Mouse (Mus musculus) embryonic facial prominence, embryonic 12.5 days (tissue): ENCODE data around the gene 4930455H04Rik. TPM values are rescaled to one million over a fixed set of nuclear protein-coding genes. Genes with fewer than 3 reads are reported as not detected.

Source experiments
- ATAC-seq: fragments of 200-750 bp; cut with Nextera tagmentation; 2 replicates; pipeline ENCODE4 v1.8.0; 2017; ENCODE audit not compliant: insufficient number of reproducible peaks, insufficient read depth, low FRiP score, low TSS enrichment
- H3K27ac ChIP-seq: fragments of 300-500 bp; sonication (generic); 2 replicates; pipeline ENCODE4 v1.5.1; 2016; ENCODE audit warnings: mild to moderate bottlenecking
- H3K27me3 ChIP-seq: fragments of 300-500 bp; sonication (generic); 2 replicates; pipeline ENCODE4 v1.6.1; 2016; ENCODE audit warnings: mild to moderate bottlenecking, moderate library complexity
- H3K36me3 ChIP-seq: fragments of 300-500 bp; sonication (generic); 2 replicates; pipeline ENCODE4 v1.6.1; 2016; ENCODE audit warnings: mild to moderate bottlenecking
- H3K4me1 ChIP-seq: fragments of 300-500 bp; sonication (generic); 2 replicates; pipeline ENCODE4 v1.6.1; 2016
- H3K4me2 ChIP-seq: fragments of 300-500 bp; sonication (generic); replicated peaks from 2 replicates; pipeline ENCODE4 v1.6.1; 2016; ENCODE audit warnings: mild to moderate bottlenecking, moderate library complexity
- H3K4me3 ChIP-seq: fragments of 300-500 bp; sonication (generic); 2 replicates; pipeline ENCODE4 v1.5.1; 2016; ENCODE audit warnings: mild to moderate bottlenecking
- H3K9ac ChIP-seq: fragments of 300-500 bp; sonication (generic); 2 replicates; pipeline ENCODE4 v1.6.1; 2016; ENCODE audit warnings: mild to moderate bottlenecking, moderate library complexity
- H3K9me3 ChIP-seq: fragments of 300-500 bp; sonication (generic); 2 replicates; pipeline ENCODE4 v1.6.1; 2016; ENCODE audit warnings: mild to moderate bottlenecking, moderate library complexity
- WGBS: fragments of 180-500 bp; shearing (Covaris S2); methylation state at CpG from one replicate; pipeline ENCODE4 v1.1.7; 2016; 5-methylcytosine and 5-hydroxymethylcytosine counted together
- polyA plus RNA-seq: library from polyadenylated mRNA; unstranded; fragments of >200 nt; fragmentation: Nextera tagmentation; extraction: Ambion mirVana; gene quantifications from 2 replicates; pipeline ENCODE4 v1.2.1, GENCODE M21; 2016

Gene 4930455H04Rik
- polyA plus RNA-seq, 1 experiment from 2014 or later: not detected

GRCm38 (mm10) chr3:116951489-116951888, 16.6 kb upstream of the 4930455H04Rik start:
- no peak for ATAC-seq
- no peak overlapping the region for H3K27ac ChIP-seq
- H3K36me3 ChIP-seq: no peaks in the 10 kb centered on the region
- H3K27me3 ChIP-seq: no peaks in the 10 kb centered on the region
- no peaks in the 10 kb centered on the region for H3K9me3 ChIP-seq
- H3K4me2 ChIP-seq: no peak overlapping the region
- WGBS: 93% methylated on average over 3 of the region's 3 CpGs
- H3K4me1 ChIP-seq: no peaks in the 10 kb centered on the region
- no peak overlapping the region for H3K4me3 ChIP-seq
- H3K9ac ChIP-seq: no peak overlapping the region

DNA sequence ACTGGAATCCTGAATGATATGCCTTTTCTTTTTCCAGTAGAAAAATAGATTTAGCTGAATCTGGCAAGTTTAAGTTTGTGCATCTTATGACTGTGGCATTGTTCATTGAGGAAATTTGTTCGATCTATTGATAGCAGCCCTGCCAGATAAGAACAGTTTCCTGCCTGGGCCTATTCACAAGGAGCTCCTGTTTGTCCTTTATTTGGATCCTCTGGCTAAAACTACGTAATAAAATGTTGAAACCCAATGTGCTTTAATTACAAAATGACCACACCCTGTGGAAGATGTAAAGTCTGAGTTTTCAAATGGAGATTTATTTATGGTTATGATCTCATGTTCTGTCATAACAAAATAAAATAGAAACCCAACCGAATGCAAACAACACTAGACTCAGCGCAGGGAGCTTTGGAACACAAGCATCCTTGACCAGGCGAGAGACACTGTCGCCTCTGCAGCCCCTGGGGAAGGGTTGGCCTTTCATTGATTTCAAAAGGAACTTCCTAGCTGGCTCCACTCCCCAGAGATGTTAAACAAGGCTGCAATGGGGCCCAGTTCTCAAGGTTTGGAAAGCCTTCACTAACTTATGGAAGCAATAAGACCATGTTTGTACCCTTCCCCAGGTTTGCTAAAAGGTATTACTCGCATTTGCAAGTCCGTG, 15.7 kb upstream of the 4930455H04Rik start:
- Histone ChIP-seq H3K27me3 (no peaks in the 10 kb centered on the region), H3K36me3 (no peaks in the 10 kb centered on the region), H3K27ac (no peak overlapping the region), H3K9me3 (no peaks in the 10 kb centered on the region), H3K4me1 (no peaks in the 10 kb centered on the region), H3K4me3 (no peak overlapping the region), H3K4me2 (no peak overlapping the region), H3K9ac (no peak overlapping the region)
- WGBS: 75% methylated on average over 8 of the region's 8 CpGs
- ATAC-seq: no peak

DNA sequence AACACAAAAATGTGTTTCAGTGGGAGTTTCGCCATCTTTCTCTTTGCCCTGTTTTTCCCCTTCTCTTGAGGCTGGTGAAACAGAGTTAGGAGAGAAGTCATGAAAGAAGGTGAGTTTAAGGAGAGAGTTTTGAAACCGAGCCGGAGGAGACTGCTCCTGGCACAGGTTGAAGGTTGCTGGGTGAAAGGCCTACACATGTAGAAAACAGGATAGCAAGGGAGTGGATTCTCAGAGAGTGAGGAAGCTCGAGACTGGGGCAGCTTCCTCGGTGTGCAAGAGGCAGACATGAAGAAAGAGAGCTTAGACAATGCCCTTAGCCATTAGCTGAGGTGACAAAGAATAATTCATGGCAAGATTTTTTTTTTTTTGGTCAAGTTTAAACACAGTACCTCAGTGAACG, 14.7 kb upstream of the 4930455H04Rik start:
- no peak overlapping the region for H3K9ac ChIP-seq
- H3K4me3 ChIP-seq: no peak overlapping the region
- H3K27me3 ChIP-seq: no peaks in the 10 kb centered on the region
- H3K9me3 ChIP-seq: no peaks in the 10 kb centered on the region
- H3K27ac ChIP-seq: no peak overlapping the region
- H3K4me1 ChIP-seq: no peaks in the 10 kb centered on the region
- H3K4me2 ChIP-seq: no peak overlapping the region
- H3K36me3 ChIP-seq: no peaks in the 10 kb centered on the region
- no peak for ATAC-seq
- WGBS: 84% methylated on average over 6 of the region's 6 CpGs

GRCm38 (mm10) chr3:116955061-116955460, 13.0 kb upstream of the 4930455H04Rik start:
- 63% methylated on average over 6 of the region's 6 CpGs for WGBS
- no peaks in the 10 kb centered on the region for H3K36me3 ChIP-seq
- no peak for ATAC-seq
- H3K4me2 ChIP-seq: no peak overlapping the region
- H3K27ac ChIP-seq: no peak overlapping the region
- no peak overlapping the region for H3K9ac ChIP-seq
- no peaks in the 10 kb centered on the region for H3K9me3 ChIP-seq
- H3K4me1 ChIP-seq: no peaks in the 10 kb centered on the region
- H3K27me3 ChIP-seq: no peaks in the 10 kb centered on the region
- H3K4me3 ChIP-seq: no peak overlapping the region

DNA sequence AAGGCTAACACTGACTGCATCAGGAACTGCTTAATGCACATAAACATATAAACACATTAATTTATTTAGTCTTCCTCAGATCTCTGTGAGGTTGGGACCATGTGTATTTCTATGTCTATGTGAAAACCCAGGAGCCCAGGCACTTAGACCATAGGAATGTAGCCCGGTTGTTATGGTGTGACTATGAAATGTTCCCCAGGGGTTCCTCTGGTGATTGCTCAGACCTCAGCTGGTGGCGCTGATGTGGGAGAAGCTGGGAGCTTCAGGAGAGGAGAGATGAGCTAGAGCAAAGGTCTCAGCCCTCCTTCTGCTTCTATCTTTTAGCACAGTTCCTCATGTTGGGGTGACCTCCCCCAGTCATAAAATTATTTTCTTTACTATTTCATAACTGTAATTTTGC, 7.7 kb upstream of the 4930455H04Rik start:
- ATAC-seq: no peak
- 73% methylated on average over 2 of the region's 2 CpGs for WGBS
- Histone ChIP-seq H3K4me2 (no peak overlapping the region), H3K9me3 (no peaks in the 10 kb centered on the region), H3K9ac (no peak overlapping the region), H3K27me3 (no peaks in the 10 kb centered on the region), H3K4me1 (no peaks in the 10 kb centered on the region), H3K4me3 (no peak overlapping the region), H3K36me3 (no peaks in the 10 kb centered on the region), H3K27ac (no peak overlapping the region)

GRCm38 (mm10) chr3:116961354-116962142, 6.5 kb upstream of the 4930455H04Rik start:
- ATAC-seq: no peak
- H3K27ac ChIP-seq: no peak overlapping the region

GRCm38 (mm10) chr3:116963213-116963612, 4.9 kb upstream of the 4930455H04Rik start:
- Histone ChIP-seq H3K36me3 (no peaks in the 10 kb centered on the region), H3K4me2 (no peak overlapping the region), H3K27me3 (no peaks in the 10 kb centered on the region), H3K27ac (no peak overlapping the region), H3K4me3 (no peak overlapping the region), H3K4me1 (0 out of 2 replicates have a peak, but pooled peaks cover under 1% of the 10 kb centered on the region), H3K9ac (no peak overlapping the region), H3K9me3 (no peaks in the 10 kb centered on the region)
- WGBS: 73% methylated on average over 4 of the region's 4 CpGs
- ATAC-seq: no peak

More at GRCm38 (mm10) chr3:116961354-116962142, 6.5 kb upstream of the 4930455H04Rik start:
- Histone ChIP-seq H3K36me3 (no peaks in the 10 kb centered on the region), H3K4me3 (no peak overlapping the region), H3K4me2 (no peak overlapping the region), H3K27me3 (no peaks in the 10 kb centered on the region), H3K4me1 (no peaks in the 10 kb centered on the region), H3K9ac (no peak overlapping the region), H3K9me3 (no peaks in the 10 kb centered on the region)
- 67% methylated on average over 15 of the region's 15 CpGs for WGBS

- H3K27ac ChIP-seq: no peak overlapping the region
- no peaks in the 10 kb centered on the region for H3K36me3 ChIP-seq
- ATAC-seq: no peak
- 93% methylated on average over 9 of the region's 9 CpGs for WGBS
- H3K4me3 ChIP-seq: no peak overlapping the region
- H3K9ac ChIP-seq: no peak overlapping the region
- no peak overlapping the region for H3K4me2 ChIP-seq
- H3K4me1 ChIP-seq: 0 out of 2 replicates have a peak, but pooled peaks cover 5% of the 10 kb centered on the region
- no peaks in the 10 kb centered on the region for H3K27me3 ChIP-seq
- no peaks in the 10 kb centered on the region for H3K9me3 ChIP-seq
Observed at GRCm38 (mm10) chr3:116964426-116964825, 3.6 kb upstream of the 4930455H04Rik start.

- 27% methylated on average over 4 of the region's 4 CpGs for WGBS
Observed at GRCm38 (mm10) chr3:116966225-116966624, 1.8 kb upstream of the 4930455H04Rik start.

GRCm38 (mm10) chr3:116966800-116967199, 1.3 kb upstream of the 4930455H04Rik start:
- Histone ChIP-seq H3K4me2 (no peak overlapping the region), H3K9ac (no peak overlapping the region), H3K36me3 (no peaks in the 10 kb centered on the region), H3K9me3 (no peaks in the 10 kb centered on the region), H3K4me3 (no peak overlapping the region), H3K4me1 (0 out of 2 replicates have a peak, but pooled peaks cover 5% of the 10 kb centered on the region), H3K27ac (no peak overlapping the region), H3K27me3 (no peaks in the 10 kb centered on the region)
- WGBS: 52% methylated on average over 6 of the region's 6 CpGs
- ATAC-seq: no peak

More at GRCm38 (mm10) chr3:116966225-116966624, 1.8 kb upstream of the 4930455H04Rik start:
- H3K27ac ChIP-seq: no peak overlapping the region
- no peaks in the 10 kb centered on the region for H3K9me3 ChIP-seq
- ATAC-seq: no peak
- H3K27me3 ChIP-seq: no peaks in the 10 kb centered on the region
- H3K4me2 ChIP-seq: no peak overlapping the region
- no peaks in the 10 kb centered on the region for H3K36me3 ChIP-seq
- 0 out of 2 replicates have a peak, but pooled peaks cover 5% of the 10 kb centered on the region for H3K4me1 ChIP-seq
- H3K9ac ChIP-seq: no peak overlapping the region
- H3K4me3 ChIP-seq: no peak overlapping the region

DNA sequence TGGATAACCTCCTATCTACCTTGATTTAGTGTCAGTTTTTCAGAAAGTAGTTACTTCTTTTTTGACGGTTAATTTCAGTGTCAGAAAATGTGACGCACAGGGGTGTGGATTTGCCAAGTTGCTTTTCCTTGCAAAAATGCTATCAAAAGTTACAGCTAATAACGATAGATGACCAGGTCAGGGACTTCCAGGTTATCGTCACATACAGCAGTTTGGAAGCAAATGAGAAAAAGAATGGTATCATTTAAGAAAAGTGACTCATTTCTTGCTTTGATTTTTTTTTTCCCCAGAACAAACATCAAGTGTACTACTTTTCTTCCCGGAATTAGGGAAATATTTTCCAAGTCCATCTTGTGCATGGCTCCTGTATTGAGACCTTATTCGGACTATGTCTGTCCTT, 631 bp upstream of the 4930455H04Rik start:
- Histone ChIP-seq H3K4me3 (no peak overlapping the region), H3K9ac (no peak overlapping the region), H3K9me3 (no peaks in the 10 kb centered on the region), H3K27me3 (no peaks in the 10 kb centered on the region), H3K27ac (no peak overlapping the region), H3K4me2 (no peak overlapping the region), H3K4me1 (0 out of 2 replicates have a peak, but pooled peaks cover 5% of the 10 kb centered on the region), H3K36me3 (no peaks in the 10 kb centered on the region)
- no peak for ATAC-seq
- 76% methylated on average over 6 of the region's 6 CpGs for WGBS

DNA sequence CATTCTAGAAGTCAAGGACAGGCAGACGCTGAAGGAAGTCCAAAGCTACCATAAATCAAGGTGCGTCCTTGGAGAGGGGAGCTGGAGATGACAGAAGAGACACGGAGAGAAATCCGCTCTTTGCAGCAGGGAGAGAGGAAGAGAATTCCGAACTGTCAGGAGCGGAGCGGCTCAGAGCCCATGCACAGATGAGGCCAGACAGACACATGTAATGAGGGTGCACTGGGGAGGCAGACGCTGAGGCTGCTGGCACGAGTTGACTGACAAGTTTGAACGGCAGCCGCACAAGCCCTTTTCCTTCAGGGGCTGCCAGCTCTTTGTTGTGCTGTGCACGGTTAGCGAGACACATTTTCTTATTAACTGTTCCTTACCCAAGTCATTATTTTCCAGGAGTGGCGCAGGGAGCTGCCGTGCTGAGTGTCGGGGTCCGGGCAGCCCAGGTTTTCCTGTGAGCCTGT, 502 bp downstream of the 4930455H04Rik start, which contains the start of gene Palmd:
Gene Palmd (minus strand): TSS at position 448 of the 458 bp plus-strand sequence.
- H3K36me3 ChIP-seq: no peaks in the 10 kb centered on the region
- peak within 1 kb of the TSS; percentile 62 for H3K4me2 ChIP-seq
- H3K4me3 ChIP-seq: peak within 1 kb of the TSS; percentile 39
- 0 out of 2 replicates have a peak, but pooled peaks cover 5% of the 10 kb centered on the region for H3K4me1 ChIP-seq
- H3K9ac ChIP-seq: peak within 1 kb of the TSS; percentile 38
- H3K27me3 ChIP-seq: no peaks in the 10 kb centered on the region
- ATAC-seq: peak; percentile 78
- H3K9me3 ChIP-seq: no peaks in the 10 kb centered on the region
- no peak within 1 kb of the TSS for H3K27ac ChIP-seq
- WGBS: 3% methylated on average over 17 of the region's 17 CpGs
